Mouse (Mus musculus): ENCODE results near the gene Zfp629. TPM values are rescaled to one million over a fixed set of nuclear protein-coding genes. Genes with fewer than 3 reads are reported as not detected.
A peak's percentile ranks its signal among the peaks of the same experiment; 100 is the strongest.

The Zfp629 gene
- polyA plus RNA-seq, 1 experiment from 2014 or later = 9.8 TPM

GRCm38 (mm10) chr7:127611011-127611410 lies 4.6 kb downstream of the Zfp629 start:
- Histone ChIP-seq H3K4me2 (no peak overlapping the region), H3K27ac (ENCODE audit: low read depth, low read length) (no peak overlapping the region), H3K27me3 (replicated peaks; ENCODE audit: control insufficient read depth, insufficient read depth, low read length) (no peaks in the 10 kb centered on the region), H3K36me3 (ENCODE audit: control insufficient read depth, insufficient read depth, low read length) (peaks cover 35% of the 10 kb centered on the region), H3K4me1 (replicated peaks; ENCODE audit: control insufficient read depth, insufficient read depth, low read length) (peaks cover 9% of the 10 kb centered on the region; the same call in 1 of the 2 replicates), H3K9me3 (ENCODE audit: control insufficient read depth, low read length) (no peaks in the 10 kb centered on the region; the same call in 1 of the 2 replicates), H3K4me3 (ENCODE audit: low read depth, low read length) (no peak overlapping the region), H3K9ac (ENCODE audit: low read depth, low read length) (no peak overlapping the region)
- no peak for DNase-seq (ENCODE audit: low spot score)
- no peak for ATAC-seq (replicated peaks; ENCODE audit: low FRiP score)
- 95% methylated on average over 29 of the region's 29 CpGs for WGBS

GRCm38 (mm10) chr7:127607150-127607549 lies 8.4 kb downstream of the Zfp629 start:
- WGBS = 85% methylated on average over 6 of the region's 6 CpGs
- Histone ChIP-seq H3K27ac (ENCODE audit: low read depth, low read length) (no peak overlapping the region), H3K9me3 (ENCODE audit: control insufficient read depth, low read length) (no peaks in the 10 kb centered on the region; the same call in 1 of the 2 replicates), H3K27me3 (replicated peaks; ENCODE audit: control insufficient read depth, insufficient read depth, low read length) (no peaks in the 10 kb centered on the region), H3K9ac (ENCODE audit: low read depth, low read length) (no peak overlapping the region), H3K36me3 (ENCODE audit: control insufficient read depth, insufficient read depth, low read length) (peaks cover 44% of the 10 kb centered on the region), H3K4me3 (ENCODE audit: low read depth, low read length) (no peak overlapping the region), H3K4me1 (replicated peaks; ENCODE audit: control insufficient read depth, insufficient read depth, low read length) (no peaks in the 10 kb centered on the region), H3K4me2 (no peak overlapping the region)
- DNase-seq (ENCODE audit: low spot score) (no peak), ATAC-seq (replicated peaks; ENCODE audit: low FRiP score) (no peak)

GRCm38 (mm10) chr7:127604256-127604655 lies 11.3 kb downstream of the Zfp629 start:
- no peak overlapping the region for H3K9ac ChIP-seq (ENCODE audit: low read depth, low read length)
- no peaks in the 10 kb centered on the region for H3K9me3 ChIP-seq (ENCODE audit: control insufficient read depth, low read length)
- DNase-seq (ENCODE audit: low spot score) = no peak
- H3K36me3 ChIP-seq (ENCODE audit: control insufficient read depth, insufficient read depth, low read length) = peaks cover 38% of the 10 kb centered on the region
- H3K4me3 ChIP-seq (ENCODE audit: low read depth, low read length) = no peak overlapping the region
- no peak for ATAC-seq (replicated peaks; ENCODE audit: low FRiP score)
- H3K4me2 ChIP-seq = no peak overlapping the region
- WGBS = 85% methylated on average over 10 of the region's 10 CpGs
- H3K27ac ChIP-seq (ENCODE audit: low read depth, low read length) = no peak overlapping the region; the same call in 1 of the 2 replicates
- H3K27me3 ChIP-seq (replicated peaks; ENCODE audit: control insufficient read depth, insufficient read depth, low read length) = no peaks in the 10 kb centered on the region
- H3K4me1 ChIP-seq (replicated peaks; ENCODE audit: control insufficient read depth, insufficient read depth, low read length) = no peaks in the 10 kb centered on the region

GRCm38 (mm10) chr7:127602903-127603302 lies 12.7 kb downstream of the Zfp629 start:
- Histone ChIP-seq H3K4me1 (replicated peaks; ENCODE audit: control insufficient read depth, insufficient read depth, low read length) (no peaks in the 10 kb centered on the region), H3K27ac (ENCODE audit: low read depth, low read length) (0 out of 2 replicates have a peak overlapping the region, but pooled peaks have one; percentile 22), H3K4me3 (ENCODE audit: low read depth, low read length) (no peak overlapping the region), H3K27me3 (replicated peaks; ENCODE audit: control insufficient read depth, insufficient read depth, low read length) (no peaks in the 10 kb centered on the region), H3K36me3 (ENCODE audit: control insufficient read depth, insufficient read depth, low read length) (peaks cover 44% of the 10 kb centered on the region), H3K9me3 (ENCODE audit: control insufficient read depth, low read length) (no peaks in the 10 kb centered on the region), H3K9ac (ENCODE audit: low read depth, low read length) (no peak overlapping the region), H3K4me2 (no peak overlapping the region)
- WGBS = 80% methylated on average over 2 of the region's 2 CpGs
- ATAC-seq (replicated peaks; ENCODE audit: low FRiP score) (no peak), DNase-seq (ENCODE audit: low spot score) (no peak)

- Histone ChIP-seq H3K4me1 (replicated peaks; ENCODE audit: control insufficient read depth, insufficient read depth, low read length) (no peaks in the 10 kb centered on the region), H3K9me3 (ENCODE audit: control insufficient read depth, low read length) (no peaks in the 10 kb centered on the region), H3K4me2 (no peak overlapping the region), H3K4me3 (ENCODE audit: low read depth, low read length) (no peak overlapping the region), H3K27me3 (replicated peaks; ENCODE audit: control insufficient read depth, insufficient read depth, low read length) (no peaks in the 10 kb centered on the region), H3K36me3 (ENCODE audit: control insufficient read depth, insufficient read depth, low read length) (peaks cover 55% of the 10 kb centered on the region), H3K9ac (ENCODE audit: low read depth, low read length) (0 out of 2 replicates have a peak overlapping the region, but pooled peaks have one; percentile 7), H3K27ac (ENCODE audit: low read depth, low read length) (no peak overlapping the region)
- 89% methylated on average over 4 of the region's 4 CpGs for WGBS
- no peak for DNase-seq (ENCODE audit: low spot score)
- ATAC-seq (replicated peaks; ENCODE audit: low FRiP score) = no peak
Measured at GRCm38 (mm10) chr7:127601735-127602134, 13.9 kb downstream of the Zfp629 start.

- Histone ChIP-seq H3K4me1 (replicated peaks; ENCODE audit: control insufficient read depth, insufficient read depth, low read length) (no peaks in the 10 kb centered on the region), H3K27me3 (replicated peaks; ENCODE audit: control insufficient read depth, insufficient read depth, low read length) (no peaks in the 10 kb centered on the region), H3K36me3 (ENCODE audit: control insufficient read depth, insufficient read depth, low read length) (peaks cover 66% of the 10 kb centered on the region), H3K4me3 (ENCODE audit: low read depth, low read length) (no peak overlapping the region), H3K9ac (ENCODE audit: low read depth, low read length) (no peak overlapping the region), H3K9me3 (ENCODE audit: control insufficient read depth, low read length) (no peaks in the 10 kb centered on the region), H3K27ac (ENCODE audit: low read depth, low read length) (no peak overlapping the region), H3K4me2 (no peak overlapping the region)
- DNase-seq (ENCODE audit: low spot score) = no peak
- ATAC-seq (replicated peaks; ENCODE audit: low FRiP score) = no peak
- 97% methylated on average over 7 of the region's 7 CpGs for WGBS
Measured at GRCm38 (mm10) chr7:127600612-127601011, 15.0 kb downstream of the Zfp629 start.

- WGBS = 96% methylated on average over 17 of the region's 17 CpGs
- Histone ChIP-seq H3K27ac (ENCODE audit: low read depth, low read length) (no peak overlapping the region), H3K9me3 (ENCODE audit: control insufficient read depth, low read length) (no peaks in the 10 kb centered on the region), H3K4me3 (ENCODE audit: low read depth, low read length) (no peak overlapping the region), H3K4me1 (replicated peaks; ENCODE audit: control insufficient read depth, insufficient read depth, low read length) (no peaks in the 10 kb centered on the region), H3K4me2 (no peak overlapping the region), H3K27me3 (replicated peaks; ENCODE audit: control insufficient read depth, insufficient read depth, low read length) (no peaks in the 10 kb centered on the region), H3K36me3 (ENCODE audit: control insufficient read depth, insufficient read depth, low read length) (peaks cover 84% of the 10 kb centered on the region), H3K9ac (ENCODE audit: low read depth, low read length) (no peak overlapping the region)
- DNase-seq (ENCODE audit: low spot score) (no peak), ATAC-seq (replicated peaks; ENCODE audit: low FRiP score) (no peak)
Measured at GRCm38 (mm10) chr7:127596747-127597146, 18.9 kb downstream of the Zfp629 start.

GRCm38 (mm10) chr7:127592575-127592974 lies 23.0 kb downstream of the Zfp629 start:
- 92% methylated on average over 14 of the region's 14 CpGs for WGBS
- H3K4me2 ChIP-seq = no peak overlapping the region
- no peaks in the 10 kb centered on the region for H3K27me3 ChIP-seq (replicated peaks; ENCODE audit: control insufficient read depth, insufficient read depth, low read length)
- no peak for ATAC-seq (replicated peaks; ENCODE audit: low FRiP score)
- no peak overlapping the region for H3K27ac ChIP-seq (ENCODE audit: low read depth, low read length)
- H3K4me3 ChIP-seq (ENCODE audit: low read depth, low read length) = no peak overlapping the region
- no peak overlapping the region for H3K9ac ChIP-seq (ENCODE audit: low read depth, low read length)
- H3K36me3 ChIP-seq (ENCODE audit: control insufficient read depth, insufficient read depth, low read length) = peaks cover 71% of the 10 kb centered on the region
- no peaks in the 10 kb centered on the region for H3K9me3 ChIP-seq (ENCODE audit: control insufficient read depth, low read length)
- DNase-seq (ENCODE audit: low spot score) = no peak
- peaks cover 10% of the 10 kb centered on the region for H3K4me1 ChIP-seq (replicated peaks; ENCODE audit: control insufficient read depth, insufficient read depth, low read length)

GRCm38 (mm10) chr7:127591108-127591507 lies 24.5 kb downstream of the Zfp629 start:
- DNase-seq (ENCODE audit: low spot score) = no peak
- Histone ChIP-seq H3K9ac (ENCODE audit: low read depth, low read length) (no peak overlapping the region), H3K36me3 (ENCODE audit: control insufficient read depth, insufficient read depth, low read length) (peaks cover 58% of the 10 kb centered on the region), H3K9me3 (ENCODE audit: control insufficient read depth, low read length) (no peaks in the 10 kb centered on the region), H3K4me3 (ENCODE audit: low read depth, low read length) (no peak overlapping the region), H3K27me3 (replicated peaks; ENCODE audit: control insufficient read depth, insufficient read depth, low read length) (no peaks in the 10 kb centered on the region), H3K27ac (ENCODE audit: low read depth, low read length) (no peak overlapping the region), H3K4me1 (replicated peaks; ENCODE audit: control insufficient read depth, insufficient read depth, low read length) (peaks cover 22% of the 10 kb centered on the region), H3K4me2 (no peak overlapping the region)
- WGBS = 95% methylated on average over 10 of the region's 10 CpGs
- no peak for ATAC-seq (replicated peaks; ENCODE audit: low FRiP score)
